Mouse (Mus musculus) kidney, postnatal 25 days (tissue): ENCODE measurements around the gene C9.

Experiments
- DNase-seq, 2 experiments: peaks; one replicate each; pipeline ENCODE4 v3.0.0; 2021; ENCODE audit warnings: mixed read lengths in 2 of 2

The C9 gene

GRCm38 (mm10) chr15:6483561-6483960, 38.4 kb downstream of the C9 start:
- DNase-seq: peak; percentile 20 to 41

GRCm38 (mm10) chr15:6492386-6492785, 47.3 kb downstream of the C9 start:
- no peak for DNase-seq

- no peak for DNase-seq
Measured at GRCm38 (mm10) chr15:6498396-6499070, 53.4 kb downstream of the C9 start.

GRCm38 (mm10) chr15:6500787-6501186, 55.7 kb downstream of the C9 start:
- peak in 1 of 2 experiments; percentile 26 for DNase-seq

- DNase-seq: no peak
Measured at GRCm38 (mm10) chr15:6517525-6517924, 72.4 kb downstream of the C9 start.

GRCm38 (mm10) chr15:6519417-6520255, 74.5 kb downstream of the C9 start:
- DNase-seq: no peak

- DNase-seq: no peak
Measured at GRCm38 (mm10) chr15:6520505-6521155, 75.5 kb downstream of the C9 start.

- DNase-seq: no peak
Measured at GRCm38 (mm10) chr15:6522653-6523167, 77.6 kb downstream of the C9 start, which contains the start of gene Fyb. Gene Fyb, plus strand, starts transcription at chr15:6522853.

GRCm38 (mm10) chr15:6524801-6525200, 79.7 kb downstream of the C9 start:
- DNase-seq: no peak

GRCm38 (mm10) chr15:6525386-6525785, 80.3 kb downstream of the C9 start:
- DNase-seq: no peak

- no peak for DNase-seq
Measured at GRCm38 (mm10) chr15:6533858-6534343, 88.8 kb downstream of the C9 start.

- no peak for DNase-seq
Measured at GRCm38 (mm10) chr15:6534592-6534991, 89.5 kb downstream of the C9 start.

GRCm38 (mm10) chr15:6539639-6540338, 94.7 kb downstream of the C9 start:
- no peak for DNase-seq
